Mouse (Mus musculus): ENCODE results near the gene Obox3. TPM values are rescaled to one million over a fixed set of nuclear protein-coding genes. Genes with fewer than 3 reads are reported as not detected.

Obox3 gene
- polyA plus RNA-seq (2017; shearing (Covaris generic)): not detected

DNA sequence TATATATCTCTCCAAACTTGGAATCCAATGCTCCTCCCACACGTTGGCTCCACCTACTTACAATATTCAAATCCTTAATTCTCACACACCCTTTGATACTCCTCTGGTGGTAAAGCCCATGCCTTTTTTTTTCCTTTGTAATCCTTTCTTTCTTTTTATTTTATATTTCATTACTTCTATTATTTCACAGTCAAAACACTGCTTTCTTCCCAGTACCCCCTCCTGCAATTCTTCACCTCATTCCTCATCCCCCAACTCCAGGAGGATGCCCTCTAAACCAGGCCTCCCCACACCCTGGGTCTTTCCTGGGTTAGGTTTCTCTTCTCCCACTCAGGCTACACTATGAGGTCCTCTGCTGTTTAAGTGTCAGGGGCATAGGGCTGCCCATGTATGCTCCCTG lies at the start of gene Obox3:
Gene Obox3, minus strand, starts transcription at position 101 of the 400 bp plus-strand sequence.

Other genes with a start within 250 kb of the Obox3 start
- not detected for gene Obox5, start 110.2 kb upstream of the Obox3 start, polyA plus RNA-seq (2017; shearing (Covaris generic))
- gene Obox6, start 199.8 kb upstream of the Obox3 start, polyA plus RNA-seq (2017; shearing (Covaris generic)): not detected
- not detected for gene Crx, start 240.1 kb upstream of the Obox3 start, polyA plus RNA-seq (2017; shearing (Covaris generic))
- not detected for gene Crxos, start 242.7 kb upstream of the Obox3 start, polyA plus RNA-seq (2017; shearing (Covaris generic))

Measured in CD4-positive, CD25-positive, alpha-beta regulatory T cell, adult 9 weeks (primary cell).